Mouse (Mus musculus) kidney, postnatal 0 days (tissue): ENCODE results near the gene Crp. TPM values are rescaled to one million over a fixed set of nuclear protein-coding genes. Genes with fewer than 3 reads are reported as not detected.

Experiments used
- ATAC-seq: fragments of 200-750 bp; cut with Nextera tagmentation; replicated peaks from 2 replicates; pipeline ENCODE4 v1.8.0; 2017; ENCODE audit warnings: low read depth, moderate number of reproducible peaks, moderate TSS enrichment, moderate library complexity; ENCODE audit not compliant: low FRiP score
- DNase-seq: peaks from one replicate; pipeline ENCODE4 v3.0.0-alpha.2; 2016; ENCODE audit warnings: low spot score
- H3K27ac ChIP-seq: fragments of 300-500 bp; sonication (generic); 2 replicates; pipeline ENCODE4 v1.5.1; 2014; ENCODE audit warnings: mild to moderate bottlenecking
- H3K27me3 ChIP-seq: fragments of 300-500 bp; sonication (generic); 2 replicates; pipeline ENCODE4 v1.6.1; 2014; ENCODE audit warnings: low read length, mixed read lengths; ENCODE audit not compliant: insufficient read depth
- H3K36me3 ChIP-seq: fragments of 300-500 bp; sonication (generic); 2 replicates; pipeline ENCODE4 v1.6.1; 2014; ENCODE audit warnings: low read length, mixed read lengths; ENCODE audit not compliant: insufficient read depth
- H3K4me1 ChIP-seq: fragments of 300-500 bp; sonication (generic); replicated peaks from 2 replicates; pipeline ENCODE4 v1.6.1; 2014; ENCODE audit warnings: antibody characterized with exemption, low read length, mixed read lengths; ENCODE audit not compliant: insufficient read depth
- H3K4me2 ChIP-seq: fragments of 300-500 bp; sonication (generic); 2 replicates; pipeline ENCODE4 v1.6.1; 2014; ENCODE audit warnings: mild to moderate bottlenecking, low read length, moderate library complexity, mixed read lengths
- H3K4me3 ChIP-seq: fragments of 300-500 bp; sonication (generic); replicated peaks from 2 replicates; pipeline ENCODE4 v1.5.1; 2014; ENCODE audit warnings: low read depth, low read length
- H3K9ac ChIP-seq: fragments of 300-500 bp; sonication (generic); 2 replicates; pipeline ENCODE4 v1.6.1; 2014; ENCODE audit warnings: low read depth, low read length
- H3K9me3 ChIP-seq: fragments of 300-500 bp; sonication (generic); replicated peaks from 2 replicates; pipeline ENCODE4 v1.6.1; 2016; ENCODE audit warnings: low read length, inconsistent platforms, mixed read lengths
- CTCF ChIP-seq: IDR thresholded peaks from 2 replicates; pipeline ENCODE4 v1.5.1; 2016; ENCODE audit warnings: antibody characterized with exemption, low read depth, mild to moderate bottlenecking, moderate library complexity
- WGBS: fragments of 180-500 bp; shearing (Covaris S2); extraction: QIAGEN DNeasy Blood & Tissue Kit; methylation state at CpG from one replicate; pipeline ENCODE4 v1.1.7; 2014; 5-methylcytosine and 5-hydroxymethylcytosine counted together
- polyA plus RNA-seq: library from polyadenylated mRNA; unstranded; fragments of >200 nt; fragmentation: Nextera tagmentation; extraction: Ambion mirVana; gene quantifications from 2 replicates; pipeline ENCODE4 v1.2.1, GENCODE M21; 2015

Crp gene
- polyA plus RNA-seq, 1 experiment from 2014 or later: not detected

DNA sequence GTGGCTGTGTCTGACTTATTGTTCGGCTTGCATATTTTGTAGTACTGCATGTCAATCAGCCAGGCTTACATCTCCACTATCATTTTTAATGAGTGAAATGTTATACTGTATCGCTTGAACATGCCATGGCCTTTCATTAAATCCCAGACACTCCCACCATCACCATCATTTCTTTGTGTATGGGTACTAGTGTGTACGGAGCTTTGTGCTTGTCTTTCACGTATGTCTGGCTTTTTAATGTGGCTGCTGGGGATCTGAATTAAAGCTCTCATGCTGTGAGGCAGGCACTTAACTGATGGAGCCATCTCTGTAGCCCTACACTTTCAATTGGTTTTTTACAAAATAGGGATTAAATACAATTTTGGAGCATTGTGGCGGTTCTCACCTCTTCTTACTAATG, 81.3 kb downstream of the Crp start:
- 81% methylated on average over 5 of the region's 5 CpGs for WGBS
- Histone ChIP-seq H3K9me3 (no peaks in the 10 kb centered on the region), H3K9ac (no peak overlapping the region), H3K4me1 (no peaks in the 10 kb centered on the region), H3K36me3 (no peaks in the 10 kb centered on the region), H3K27ac (no peak overlapping the region), H3K4me2 (no peak overlapping the region), H3K27me3 (no peaks in the 10 kb centered on the region), H3K4me3 (no peak overlapping the region)
- TF ChIP-seq CTCF: no peak
- ATAC-seq (no peak), DNase-seq (no peak)

- TF ChIP-seq CTCF: no peak
- WGBS: 88% methylated on average over 2 of the region's 2 CpGs
- Histone ChIP-seq H3K36me3 (no peaks in the 10 kb centered on the region), H3K9me3 (no peaks in the 10 kb centered on the region), H3K4me3 (no peak overlapping the region), H3K27ac (no peak overlapping the region), H3K9ac (no peak overlapping the region), H3K4me1 (no peaks in the 10 kb centered on the region), H3K4me2 (no peak overlapping the region), H3K27me3 (no peaks in the 10 kb centered on the region)
- DNase-seq (no peak), ATAC-seq (no peak)
Observed at GRCm38 (mm10) chr1:172785322-172785721, 87.5 kb downstream of the Crp start.

DNA sequence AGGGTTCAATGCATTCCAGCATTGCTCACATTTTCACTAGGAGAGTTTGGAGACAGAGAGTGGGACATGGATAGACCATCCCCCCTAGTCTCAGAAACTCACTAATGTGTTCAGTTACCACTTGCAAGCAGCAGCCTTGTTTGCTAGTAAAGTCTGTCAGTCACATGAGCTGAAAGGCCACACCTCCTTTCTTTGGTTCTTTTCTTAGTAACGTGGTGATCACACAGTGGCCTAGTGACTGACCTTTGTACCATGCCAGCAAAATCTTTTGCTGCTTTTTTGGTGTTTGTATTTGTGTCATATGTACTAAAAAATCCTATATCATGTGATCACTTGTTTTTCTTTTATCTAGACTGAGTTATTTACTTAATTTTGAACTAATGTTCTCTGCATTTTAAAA, 88.0 kb downstream of the Crp start:
- ATAC-seq (no peak), DNase-seq (no peak)
- 9% methylated on average over 1 of the region's 1 CpGs for WGBS
- Histone ChIP-seq H3K9ac (no peak overlapping the region), H3K27me3 (no peaks in the 10 kb centered on the region), H3K36me3 (no peaks in the 10 kb centered on the region), H3K9me3 (no peaks in the 10 kb centered on the region), H3K27ac (no peak overlapping the region), H3K4me3 (no peak overlapping the region), H3K4me2 (no peak overlapping the region), H3K4me1 (no peaks in the 10 kb centered on the region)
- no peak for TF ChIP-seq CTCF

DNA sequence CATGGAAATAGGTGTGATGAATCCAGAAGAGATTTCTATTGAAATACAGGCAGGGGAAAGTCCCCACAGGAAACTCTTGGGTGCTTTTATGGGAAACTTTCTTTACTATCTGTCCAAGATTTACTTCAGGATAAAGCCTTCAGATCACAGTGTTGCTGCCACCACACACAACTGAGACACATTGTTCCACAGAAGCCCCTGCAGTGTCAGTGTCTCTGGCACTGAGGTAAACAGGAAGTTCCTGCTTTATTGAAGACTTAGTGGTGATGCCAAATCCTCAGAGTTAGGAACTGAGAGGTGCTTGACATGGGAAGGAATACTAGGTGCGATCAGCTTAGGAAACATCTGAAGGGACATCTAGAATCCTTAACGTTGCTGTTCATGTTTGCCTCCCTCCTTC, 131.1 kb downstream of the Crp start:
- H3K36me3 ChIP-seq: no peaks in the 10 kb centered on the region
- no peak for TF ChIP-seq CTCF

GRCm38 (mm10) chr1:172847044-172847761, 149.3 kb downstream of the Crp start:
- Histone ChIP-seq H3K4me2 (no peak overlapping the region), H3K27ac (no peak overlapping the region), H3K4me1 (no peaks in the 10 kb centered on the region), H3K36me3 (no peaks in the 10 kb centered on the region), H3K27me3 (no peaks in the 10 kb centered on the region), H3K9me3 (no peaks in the 10 kb centered on the region), H3K4me3 (no peak overlapping the region), H3K9ac (no peak overlapping the region)
- 76% methylated on average over 2 of the region's 2 CpGs for WGBS
- ATAC-seq: no peak
- no peak for DNase-seq
- TF ChIP-seq CTCF: no peak

More for the DNA sequence above, 131.1 kb downstream of the Crp start:
- Histone ChIP-seq H3K9me3 (no peaks in the 10 kb centered on the region), H3K4me1 (no peaks in the 10 kb centered on the region), H3K9ac (no peak overlapping the region), H3K27me3 (no peaks in the 10 kb centered on the region), H3K4me2 (no peak overlapping the region), H3K27ac (no peak overlapping the region), H3K4me3 (no peak overlapping the region)
- DNase-seq (no peak), ATAC-seq (no peak)
- WGBS: 88% methylated on average over 2 of the region's 2 CpGs

DNA sequence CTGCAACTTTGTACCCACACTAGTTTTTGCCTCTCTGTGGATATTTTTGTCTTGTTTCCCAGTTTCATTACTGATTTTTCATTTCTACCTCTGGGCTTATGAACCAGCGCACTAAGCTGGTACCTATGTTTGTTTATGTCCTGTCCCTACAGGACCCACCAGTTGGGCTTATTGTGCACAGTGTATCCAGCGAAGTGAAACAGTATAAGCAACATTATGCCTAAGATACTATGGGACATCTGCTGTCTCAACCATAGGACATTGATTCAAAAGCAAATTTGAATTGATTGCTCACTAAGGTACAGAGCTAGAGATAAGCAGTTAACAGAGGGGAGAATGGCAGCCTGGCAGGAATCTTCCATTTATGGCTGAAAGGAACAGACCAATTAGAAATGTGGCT, 150.3 kb downstream of the Crp start:
- H3K36me3 ChIP-seq: no peaks in the 10 kb centered on the region
- no peak overlapping the region for H3K9ac ChIP-seq
- no peak overlapping the region for H3K27ac ChIP-seq
- H3K4me3 ChIP-seq: no peak overlapping the region
- H3K4me1 ChIP-seq: no peaks in the 10 kb centered on the region
- TF ChIP-seq CTCF: no peak
- 92% methylated on average over 2 of the region's 2 CpGs for WGBS
- no peak overlapping the region for H3K4me2 ChIP-seq
- DNase-seq: no peak
- H3K27me3 ChIP-seq: no peaks in the 10 kb centered on the region
- no peak for ATAC-seq
- H3K9me3 ChIP-seq: no peaks in the 10 kb centered on the region

GRCm38 (mm10) chr1:172875265-172875664, 177.4 kb downstream of the Crp start:
- no peaks in the 10 kb centered on the region for H3K27me3 ChIP-seq
- H3K36me3 ChIP-seq: no peaks in the 10 kb centered on the region
- no peak for TF ChIP-seq CTCF
- no peak overlapping the region for H3K27ac ChIP-seq
- no peaks in the 10 kb centered on the region for H3K4me1 ChIP-seq
- ATAC-seq: no peak
- WGBS: 70% methylated on average over 4 of the region's 4 CpGs
- no peak overlapping the region for H3K4me3 ChIP-seq
- no peak overlapping the region for H3K9ac ChIP-seq
- H3K9me3 ChIP-seq: no peaks in the 10 kb centered on the region
- H3K4me2 ChIP-seq: no peak overlapping the region
- DNase-seq: no peak
